Mouse (Mus musculus) adrenal gland, postnatal 4 days (tissue): ENCODE results near the gene Ormdl2. TPM values are rescaled to one million over a fixed set of nuclear protein-coding genes. Genes with fewer than 3 reads are reported as not detected.

Experiments used
- DNase-seq, 2 experiments: peaks; one replicate each; pipeline ENCODE4 v3.0.0; 2021 to 2022; ENCODE audit warnings: low spot score in 2 of 2, mixed read lengths in 2 of 2
- total RNA-seq, 2 experiments: library from RNA; stranded (reverse); gene quantifications; 2 replicates each; pipeline ENCODE4 v1.2.3; 2021

Ormdl2 gene
- total RNA-seq, 2 experiments from 2014 or later: 31.6 to 32.4 TPM

DNA sequence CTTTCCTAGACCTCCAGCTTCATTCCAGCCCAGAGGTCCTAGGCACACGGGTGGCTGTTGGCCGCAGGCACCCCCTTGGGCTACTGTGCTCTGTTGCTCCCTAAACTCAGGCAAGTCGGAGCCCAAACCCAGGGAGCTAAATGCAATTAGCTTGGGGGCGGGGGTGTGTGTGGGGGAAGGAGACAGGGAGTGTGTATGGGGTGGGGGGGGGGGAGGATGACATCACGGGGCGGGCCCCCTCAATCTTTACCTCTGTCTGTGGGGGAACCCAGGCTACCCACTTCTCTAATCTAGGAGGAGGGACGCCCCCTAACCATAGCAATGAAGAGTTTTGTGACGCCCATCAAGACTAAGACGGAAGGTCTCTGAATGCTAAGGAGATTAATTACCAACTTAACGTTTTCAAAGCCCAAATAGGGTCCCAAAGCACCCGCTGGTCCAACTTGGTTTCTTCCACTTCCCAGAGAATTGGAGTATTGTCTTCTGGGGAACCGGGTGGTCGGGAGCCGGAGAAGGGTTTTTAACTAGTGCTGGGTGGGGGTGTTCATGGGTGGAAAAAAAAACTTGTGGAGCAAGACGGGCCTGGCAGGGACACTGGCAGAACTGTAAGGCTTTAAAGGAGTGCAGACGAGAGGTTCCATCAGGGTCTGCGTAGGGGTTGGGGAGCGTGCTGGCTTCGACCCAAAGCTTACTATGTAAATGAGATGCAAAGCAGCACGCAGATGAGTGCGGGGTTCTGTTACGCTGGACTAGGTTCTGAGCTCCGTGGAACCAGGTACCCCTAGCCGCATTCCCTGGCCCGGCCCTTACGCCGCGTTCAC, 17.0 kb downstream of the Ormdl2 start, which contains the start of gene Tmem198b:
Gene Tmem198b (minus strand): TSS at position 100 of the 821 bp plus-strand sequence.
- DNase-seq: peak in 1 of 2 experiments; percentile 37

DNA sequence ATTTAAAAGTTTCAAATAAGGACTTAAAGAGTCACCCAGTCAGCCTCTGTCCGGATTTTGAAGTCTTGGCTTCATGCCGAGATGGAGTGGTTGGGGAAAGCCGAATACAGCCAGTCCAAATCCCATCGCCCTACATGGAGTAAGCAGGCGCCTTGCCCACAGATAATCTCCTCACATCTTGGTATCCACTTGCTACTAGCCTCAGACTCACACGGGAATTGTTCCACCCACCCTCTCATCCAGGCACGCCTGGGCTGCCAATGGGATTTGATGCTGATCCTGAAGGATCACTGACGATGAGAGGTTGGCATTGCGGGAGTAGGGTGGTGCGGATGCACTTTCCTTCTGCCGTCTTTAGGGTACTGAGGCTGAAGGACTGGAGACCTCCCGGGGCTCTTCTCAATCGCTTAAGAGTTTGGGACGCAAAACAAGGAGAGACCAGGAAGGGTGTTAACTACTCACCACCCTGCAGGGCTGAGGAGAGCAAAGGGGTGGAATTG, 17.6 kb downstream of the Ormdl2 start, which contains the start of gene Dnajc14:
Gene Dnajc14 (plus strand): TSS at position 292 of the 500 bp plus-strand sequence.
- DNase-seq: peak in 1 of 2 experiments; percentile 30

- no peak for DNase-seq
These were observed 18.1 kb downstream of the Ormdl2 start for GRCm38 (mm10) chr10:128803361-128803760.

GRCm38 (mm10) chr10:128802956-128803355, 18.5 kb downstream of the Ormdl2 start:
- no peak for DNase-seq

GRCm38 (mm10) chr10:128801981-128802495, 19.4 kb downstream of the Ormdl2 start:
- no peak for DNase-seq

DNA sequence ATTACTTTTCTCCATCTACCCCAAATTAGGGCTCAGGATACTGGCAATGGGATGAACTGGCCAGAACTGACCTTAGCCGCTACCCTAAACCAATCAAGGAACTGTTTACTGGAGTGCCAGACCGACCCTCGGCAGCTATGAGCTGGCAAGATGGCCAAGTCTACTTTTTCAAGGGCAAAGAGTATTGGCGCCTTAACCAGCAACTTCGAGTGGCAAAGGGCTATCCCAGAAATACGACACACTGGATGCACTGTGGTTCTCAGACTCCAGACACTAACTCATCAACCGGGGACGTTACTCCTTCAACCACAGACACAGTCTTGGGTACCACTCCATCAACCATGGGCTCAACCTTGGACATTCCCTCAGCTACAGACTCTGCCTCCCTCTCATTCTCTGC, 22.8 kb downstream of the Ormdl2 start:
- no peak for DNase-seq

DNA sequence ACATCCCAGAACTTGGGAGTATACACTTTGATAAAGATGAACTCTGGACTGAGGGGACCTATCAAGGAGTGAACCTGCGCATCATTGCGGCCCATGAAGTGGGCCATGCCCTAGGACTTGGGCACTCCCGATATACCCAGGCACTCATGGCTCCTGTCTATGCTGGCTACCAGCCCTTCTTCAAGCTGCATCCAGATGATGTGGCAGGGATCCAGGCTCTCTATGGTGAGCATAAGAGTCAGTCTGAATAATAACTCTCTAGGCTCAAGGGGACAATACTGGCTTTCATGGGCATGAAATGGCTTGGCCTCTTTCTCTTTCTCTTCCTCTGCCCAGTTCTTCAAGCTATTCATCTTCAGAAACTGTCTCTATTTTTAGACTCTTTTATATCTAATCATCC, 25.9 kb downstream of the Ormdl2 start:
- DNase-seq: no peak

- no peak for DNase-seq
These were observed 27.1 kb downstream of the Ormdl2 start for GRCm38 (mm10) chr10:128794391-128794790.

GRCm38 (mm10) chr10:128793258-128793657, 28.2 kb downstream of the Ormdl2 start:
- no peak for DNase-seq

- DNase-seq: no peak
These were observed 29.4 kb downstream of the Ormdl2 start for GRCm38 (mm10) chr10:128792041-128792440.

DNA sequence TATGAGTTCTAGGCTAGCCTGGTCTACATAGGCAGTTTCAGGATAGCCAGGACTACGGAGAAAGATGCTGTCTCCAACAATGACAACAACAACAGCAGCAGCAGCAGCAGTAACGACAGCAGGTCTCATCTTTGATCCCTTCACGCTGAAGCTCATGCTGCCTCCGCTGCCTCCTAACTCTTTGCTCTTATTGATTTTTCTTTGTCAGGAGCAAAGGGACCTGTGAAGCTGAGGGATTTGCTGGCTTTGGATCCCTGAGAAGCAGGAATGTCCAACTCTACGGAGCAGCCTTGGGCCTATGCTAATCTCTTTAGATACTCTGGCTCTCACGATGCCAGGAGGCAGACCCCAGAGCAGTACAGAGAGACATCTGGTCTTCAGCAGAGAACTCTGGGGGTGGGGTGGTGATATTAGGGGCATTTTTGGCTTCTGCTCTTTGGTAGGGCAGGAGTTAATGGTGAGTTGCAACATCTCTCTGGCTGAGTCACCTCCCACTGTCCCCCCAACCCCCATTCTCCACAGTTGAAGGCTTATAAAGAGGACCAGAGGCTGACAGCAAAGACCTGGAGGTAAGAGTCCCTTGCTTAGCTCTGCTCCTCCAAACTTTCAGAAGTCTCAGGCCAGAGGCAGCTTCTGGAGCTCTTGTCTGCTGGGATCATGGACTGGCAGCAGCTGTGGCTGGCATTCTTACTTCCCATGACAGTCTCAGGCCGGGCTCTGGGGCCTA, 30.9 kb downstream of the Ormdl2 start, which contains the start of gene Mmp19:
Gene Mmp19 (plus strand): TSS at position 513 of the 727 bp plus-strand sequence.
- DNase-seq: no peak

GRCm38 (mm10) chr10:128780200-128780599, 41.2 kb downstream of the Ormdl2 start:
- no peak for DNase-seq

DNA sequence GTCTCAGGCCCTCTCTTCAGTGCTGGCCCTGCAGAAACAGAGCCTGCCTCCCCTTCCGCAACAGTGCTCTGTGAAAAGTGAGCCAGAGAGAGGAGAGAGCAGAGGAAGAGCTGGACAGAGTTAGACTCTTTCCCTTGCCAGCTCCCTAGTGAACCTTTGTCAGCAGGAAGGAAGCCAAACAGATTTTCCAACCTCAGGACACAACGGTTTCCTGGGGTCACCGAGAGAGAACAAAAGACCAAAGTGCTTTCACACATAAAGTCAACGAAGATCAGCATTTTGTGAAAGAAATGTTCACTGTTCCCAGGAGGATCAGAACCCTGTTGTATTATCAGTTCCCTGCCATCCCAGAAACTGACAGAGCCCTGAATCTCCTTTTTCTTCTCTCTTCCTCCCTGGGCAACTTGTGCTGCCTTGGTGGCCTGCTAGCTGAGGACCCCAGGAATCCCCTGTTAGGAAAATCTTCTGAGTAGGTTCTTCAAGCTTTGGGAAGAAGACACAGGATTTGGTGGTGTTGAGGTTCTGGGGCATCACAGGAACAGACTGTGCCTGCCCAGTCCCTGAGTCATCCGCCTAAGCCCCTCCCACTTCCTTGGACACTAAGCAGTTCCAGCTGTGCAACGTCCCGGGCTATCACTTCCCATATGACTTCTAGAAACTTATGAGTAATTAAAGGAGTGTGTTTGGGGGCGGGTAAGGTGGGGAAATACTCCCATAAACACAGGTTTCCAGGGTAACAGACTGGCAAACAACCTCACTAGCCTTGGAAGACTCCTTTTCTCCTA, 42.2 kb downstream of the Ormdl2 start:
- DNase-seq: no peak

DNA sequence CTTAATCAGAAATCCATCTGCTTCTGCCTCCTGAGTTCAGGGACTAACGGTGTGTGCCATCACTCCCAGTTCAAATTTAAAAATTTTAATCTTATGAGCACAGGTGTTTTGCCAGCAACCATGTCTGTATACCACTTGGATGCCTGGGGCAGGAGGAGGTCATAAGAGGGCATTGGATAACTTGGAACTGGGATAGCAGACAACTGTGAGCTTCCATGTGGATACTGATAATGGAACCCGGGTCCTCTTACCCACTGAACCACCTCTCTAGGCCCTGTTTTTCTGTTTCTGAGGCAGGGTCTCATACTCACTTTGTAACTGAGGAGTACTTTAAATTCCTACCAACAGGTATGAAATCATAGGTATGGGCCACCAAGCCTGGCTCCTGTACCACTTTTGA, 43.0 kb downstream of the Ormdl2 start:
- no peak for DNase-seq

DNA sequence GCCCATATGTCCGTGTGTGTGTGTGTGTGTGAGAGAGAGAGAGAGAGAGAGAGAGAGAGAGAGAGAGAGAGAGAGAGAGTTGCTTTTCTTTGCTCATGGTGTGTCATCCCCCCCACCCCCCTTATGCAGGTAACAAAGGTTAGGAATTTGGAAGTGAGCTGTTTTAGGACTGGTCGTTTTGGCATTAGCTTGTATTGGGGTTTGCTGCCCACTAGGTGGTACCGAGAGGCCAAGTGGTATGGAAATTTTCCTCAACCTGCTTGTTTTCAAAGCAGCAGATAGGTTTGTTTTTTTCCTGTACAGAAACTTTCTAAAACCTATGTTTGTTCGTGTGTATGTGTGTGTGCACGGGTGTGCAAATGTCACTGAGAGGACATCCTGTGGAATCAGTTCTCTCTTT, 47.8 kb downstream of the Ormdl2 start:
- DNase-seq: no peak

- no peak for DNase-seq
These were observed 48.5 kb downstream of the Ormdl2 start for GRCm38 (mm10) chr10:128772895-128773294.

Other genes starting within 250 kb of the Ormdl2 start
- 10 to 100 TPM in 1 of 2 experiments, 1 to 10 TPM in 1; 8.9 to 10.9 TPM for gene Erbb3, start 232.0 kb downstream of the Ormdl2 start, total RNA-seq
- 100 to 1,000 TPM; 935 to 938 TPM for gene Rps26, start 194.9 kb downstream of the Ormdl2 start, total RNA-seq
- gene Ikzf4, start 175.7 kb downstream of the Ormdl2 start, total RNA-seq: 1 to 10 TPM; 3.8 to 4.1 TPM
- 10 to 100 TPM; 18.7 to 22.7 TPM for gene Suox, start 147.6 kb downstream of the Ormdl2 start, total RNA-seq
- 100 to 1,000 TPM; 113 to 115 TPM for gene Rab5b, start 125.4 kb downstream of the Ormdl2 start, total RNA-seq
- 1 to 10 TPM; 2.0 to 2.6 TPM for gene Pmel, start 117.5 kb downstream of the Ormdl2 start, total RNA-seq
- gene Cdk2, start 116.6 kb downstream of the Ormdl2 start, total RNA-seq: 10 to 100 TPM; 46.8 to 50.3 TPM
- 10 to 100 TPM; 10.9 to 11.8 TPM for gene Dgka, start 76.8 kb downstream of the Ormdl2 start, total RNA-seq
- 10 to 100 TPM; 39.7 to 40.1 TPM for gene Pym1, start 73.8 kb downstream of the Ormdl2 start, total RNA-seq
- gene Mmp19, start 30.7 kb downstream of the Ormdl2 start, total RNA-seq: 10 to 100 TPM; 23.8 to 29.2 TPM
- 10 to 100 TPM; 76.6 to 80.8 TPM for gene Dnajc14, start 17.6 kb downstream of the Ormdl2 start, total RNA-seq
- 10 to 100 TPM; 18.0 to 19.5 TPM for gene Tmem198b, start 17.3 kb downstream of the Ormdl2 start, total RNA-seq
- 10 to 100 TPM; 52.2 to 64.4 TPM for gene Sarnp, start 4.3 kb downstream of the Ormdl2 start, total RNA-seq
- 1 to 10 TPM; 5.1 to 8.9 TPM for gene Gdf11, start 70.1 kb upstream of the Ormdl2 start, total RNA-seq
- 100 to 1,000 TPM; 304 to 317 TPM for gene Cd63, start 79.3 kb upstream of the Ormdl2 start, total RNA-seq
- 10 to 100 TPM; 13.5 to 24.2 TPM for gene Rdh5, start 101.2 kb upstream of the Ormdl2 start, total RNA-seq
- 100 to 1,000 TPM; 158 to 168 TPM for gene Bloc1s1, start 102.4 kb upstream of the Ormdl2 start, total RNA-seq
- 10 to 100 TPM; 13.9 to 17.2 TPM for gene Itga7, start 112.2 kb upstream of the Ormdl2 start, total RNA-seq
- gene Mettl7b, start 139.3 kb upstream of the Ormdl2 start, total RNA-seq: 10 to 100 TPM in 1 of 2 experiments, 1 to 10 TPM in 1; 5.4 to 10.0 TPM
- not detected for gene Olfr9, start 167.8 kb upstream of the Ormdl2 start, total RNA-seq
- gene Olfr763, start 189.1 kb upstream of the Ormdl2 start, total RNA-seq: not detected
- gene Olfr764-ps1, start 218.3 kb upstream of the Ormdl2 start, total RNA-seq: not detected
- not detected for gene Olfr765, start 228.4 kb upstream of the Ormdl2 start, total RNA-seq
- not detected for gene Olfr766-ps1, start 247.3 kb upstream of the Ormdl2 start, total RNA-seq